Mouse (Mus musculus) liver, embryonic 14 days (tissue): ENCODE measurements around the gene Tie1. TPM values are rescaled to one million over a fixed set of nuclear protein-coding genes. Genes with fewer than 3 reads are reported as not detected.

Experiments
- polyA plus RNA-seq: library from polyadenylated mRNA; depleted of rRNA; stranded (reverse); fragments of >200 nt; gene quantifications from 2 replicates; pipeline ENCODE4 v1.2.3, GENCODE M21; 2012; rRNA removed

The Tie1 gene
- polyA plus RNA-seq = 4.7 and 5.5 TPM in 2 replicates

GRCm38 (mm10) chr4:118489717-118490132 is at the start of gene Tie1:
Gene Tie1 (minus strand): TSS chr4:118490061.

GRCm38 (mm10) chr4:118526408-118527334 is 36.8 kb upstream of the Tie1 start, which contains the start of gene 2610528J11Rik:
Gene 2610528J11Rik (plus strand): TSS chr4:118526999.

DNA sequence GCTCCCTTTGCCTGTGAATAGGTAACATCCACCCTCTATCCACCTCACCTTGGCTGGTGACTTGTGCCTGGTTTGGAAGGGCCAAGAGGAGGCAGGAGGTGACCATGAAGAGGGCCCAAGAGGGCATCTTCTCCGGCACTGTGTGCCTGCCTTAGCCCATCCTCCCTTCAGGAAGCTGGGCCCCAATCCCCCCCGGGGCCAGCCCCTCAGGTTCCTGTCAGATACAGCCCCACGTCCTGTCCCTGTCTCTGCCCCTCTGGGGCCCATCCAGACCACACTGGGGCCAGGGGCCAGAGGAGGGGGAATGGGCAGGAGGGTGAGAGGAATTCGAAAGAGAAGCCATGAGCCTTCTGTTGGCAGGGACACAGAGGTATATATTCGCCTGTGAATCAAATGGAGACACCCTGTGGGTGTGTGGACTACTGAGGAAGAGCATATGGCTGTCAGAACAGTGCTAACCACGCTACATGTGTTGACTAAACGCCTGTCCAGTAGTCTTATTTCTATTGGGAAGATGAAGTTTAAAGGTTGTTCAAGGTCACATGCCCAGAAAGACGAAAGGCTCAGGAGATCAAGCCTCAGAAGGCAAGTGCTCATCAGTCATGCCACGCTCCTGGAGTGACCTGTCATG is 32.4 kb downstream of the Tie1 start, which contains the start of gene Mpl:
TSS of gene Mpl (minus strand) at position 169 of the 631 bp plus-strand sequence.

GRCm38 (mm10) chr4:118436820-118437603 is 52.8 kb downstream of the Tie1 start, which contains the start of gene Cdc20:
Gene Cdc20 (minus strand): TSS chr4:118437352.

DNA sequence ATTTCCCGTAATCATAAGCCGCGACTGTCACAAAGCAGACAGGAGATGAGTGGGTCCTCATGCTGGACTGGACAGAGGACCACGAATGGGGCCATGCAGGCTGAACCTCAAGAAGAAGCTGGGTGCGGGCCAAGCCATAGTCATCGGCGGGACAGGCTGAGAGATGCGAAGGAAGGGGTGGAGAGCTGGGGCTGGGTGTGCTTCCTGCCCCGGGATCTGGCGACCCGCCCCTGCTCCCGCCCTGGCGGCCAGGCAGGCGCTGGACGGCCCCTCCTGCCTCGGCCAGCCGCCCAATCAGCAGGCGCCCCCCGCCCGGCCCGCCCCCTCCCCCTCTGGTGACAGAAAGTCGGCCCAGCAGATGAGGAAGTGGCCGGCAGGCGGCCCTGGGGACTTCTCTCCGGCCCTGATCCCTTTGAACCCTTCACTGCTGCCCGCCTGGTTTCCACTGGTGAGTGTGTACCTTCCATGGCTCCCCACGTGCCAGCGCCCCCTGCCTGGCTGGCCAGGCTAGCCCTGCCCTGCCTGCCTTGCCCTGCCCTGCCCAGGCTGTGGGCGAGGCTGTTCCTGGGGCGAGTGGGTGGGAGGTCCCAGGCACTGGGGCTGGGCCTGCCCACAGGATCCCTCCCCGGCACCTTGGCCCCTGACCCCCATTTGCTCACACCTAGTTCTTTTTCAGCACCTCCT is 62.0 kb downstream of the Tie1 start, which contains the start of gene Elovl1:
TSS of gene Elovl1 (plus strand) at position 326 of the 684 bp plus-strand sequence.

Other genes with a start within 250 kb of the Tie1 start
- gene Ptprf, start 198.7 kb downstream of the Tie1 start, polyA plus RNA-seq = 7.1 and 7.8 TPM in 2 replicates
- 3.8 and 6.2 TPM in 2 replicates for gene Szt2, start 80.8 kb downstream of the Tie1 start, polyA plus RNA-seq
- gene Med8, start 80.7 kb downstream of the Tie1 start, polyA plus RNA-seq = 52.1 and 57.8 TPM in 2 replicates
- gene Elovl1, start 62.0 kb downstream of the Tie1 start, polyA plus RNA-seq = 77.6 and 88.8 TPM in 2 replicates
- gene Cdc20, start 52.7 kb downstream of the Tie1 start, polyA plus RNA-seq = 93.7 and 120 TPM in 2 replicates
- 4.6 and 5.2 TPM in 2 replicates for gene Mpl, start 32.5 kb downstream of the Tie1 start, polyA plus RNA-seq
- 3.9 and 5.4 TPM in 2 replicates for gene 2610528J11Rik, start 36.9 kb upstream of the Tie1 start, polyA plus RNA-seq
- 0.99 and 1.0 TPM in 2 replicates for gene Tmem125, start 54.0 kb upstream of the Tie1 start, polyA plus RNA-seq
- gene Cfap57, start 130.7 kb upstream of the Tie1 start, polyA plus RNA-seq = 0.53 and 0.67 TPM in 2 replicates
- 60.5 and 62.5 TPM in 2 replicates for gene Ebna1bp2, start 130.7 kb upstream of the Tie1 start, polyA plus RNA-seq
- not detected in 2 replicates for gene Olfr62, start 168.9 kb upstream of the Tie1 start, polyA plus RNA-seq
- gene Olfr1342, start 202.7 kb upstream of the Tie1 start, polyA plus RNA-seq = not detected in 2 replicates
- gene Olfr1341, start 213.5 kb upstream of the Tie1 start, polyA plus RNA-seq = not detected in 2 replicates
- gene Olfr1340, start 230.1 kb upstream of the Tie1 start, polyA plus RNA-seq = not detected in 2 replicates
- not detected in 2 replicates for gene Olfr1339, start 242.1 kb upstream of the Tie1 start, polyA plus RNA-seq